Mouse (Mus musculus) C2C12 (cell line): ENCODE measurements around the gene Hopx. TPM values are rescaled to one million over a fixed set of nuclear protein-coding genes. Genes with fewer than 3 reads are reported as not detected.

Experiments
- H3K27me3 ChIP-seq: one replicate; pipeline ENCODE4 v1.6.1; 2011; ENCODE audit not compliant: control insufficient read depth, insufficient read depth, insufficient read length
- H3K36me3 ChIP-seq: one replicate; pipeline ENCODE4 v1.6.1; 2011; ENCODE audit not compliant: control insufficient read depth, insufficient read depth
- H3K4me3 ChIP-seq: one replicate; pipeline ENCODE4 v1.5.1; 2011; ENCODE audit warnings: mild to moderate bottlenecking, control low read depth; ENCODE audit not compliant: poor library complexity, insufficient read depth, severe bottlenecking
- H3K79me2 ChIP-seq: one replicate; pipeline ENCODE4 v1.6.1; 2011; ENCODE audit not compliant: control insufficient read depth, insufficient read depth
- H3K79me3 ChIP-seq: one replicate; pipeline ENCODE4 v1.6.1; 2011; ENCODE audit warnings: low read depth, control low read depth
- H3ac ChIP-seq: one replicate; pipeline ENCODE3; 2011; ENCODE audit warnings: low read depth; ENCODE audit not compliant: control insufficient read depth, insufficient read length
- CEBPB ChIP-seq: IDR thresholded peaks from one replicate; pipeline ENCODE4 v1.6.1; 2011; ENCODE audit warnings: low read depth, mild to moderate bottlenecking, control low read depth, moderate library complexity
- CTCF ChIP-seq: IDR thresholded peaks from one replicate; pipeline ENCODE4 v1.5.1; 2011; ENCODE audit not compliant: control insufficient read depth, insufficient read depth, insufficient read length
- FOSL1 ChIP-seq: IDR thresholded peaks from one replicate; pipeline ENCODE4 v1.8.0; 2011; ENCODE audit warnings: mild to moderate bottlenecking, low read length; ENCODE audit not compliant: poor library complexity, insufficient read depth, severe bottlenecking
- MAX ChIP-seq: IDR thresholded peaks from one replicate; pipeline ENCODE4 v1.6.1; 2011; ENCODE audit warnings: mild to moderate bottlenecking, control low read depth
- MYOD1 ChIP-seq: IDR thresholded peaks from one replicate; pipeline ENCODE4 v1.6.1; 2011; ENCODE audit warnings: low read depth; ENCODE audit not compliant: control insufficient read depth, insufficient read length
- MYOG ChIP-seq: IDR thresholded peaks from one replicate; pipeline ENCODE4 v1.6.1; 2011; ENCODE audit not compliant: control insufficient read depth, insufficient read length; ENCODE audit errors: extremely low read depth
- USF1 ChIP-seq: IDR thresholded peaks from one replicate; pipeline ENCODE4 v1.6.1; 2011; ENCODE audit warnings: low read depth, mild to moderate bottlenecking, control low read depth, moderate library complexity
- long read RNA-seq, 2 experiments: library from polyadenylated mRNA; unstranded; transcript quantifications; one replicate each; pipeline ENCODE4 v2.0.0; 2019 to 2020
- polyA plus RNA-seq: library from polyadenylated mRNA; unstranded; fragments of >200 nt; fragmentation: generic; extraction: Trizol; gene quantifications from one replicate; pipeline ENCODE4 v1.2.1, GENCODE M21; 2012; ENCODE audit warnings: missing spikeins

The Hopx gene
- polyA plus RNA-seq, result 0.15 TPM
- long read RNA-seq, experiment 1, partial matches to known transcripts, result 1 of 3 reads
- long read RNA-seq, experiment 1, other reads (novel, unspliced or antisense), result 0 of 3 reads
- long read RNA-seq, experiment 2, result 0 reads

DNA sequence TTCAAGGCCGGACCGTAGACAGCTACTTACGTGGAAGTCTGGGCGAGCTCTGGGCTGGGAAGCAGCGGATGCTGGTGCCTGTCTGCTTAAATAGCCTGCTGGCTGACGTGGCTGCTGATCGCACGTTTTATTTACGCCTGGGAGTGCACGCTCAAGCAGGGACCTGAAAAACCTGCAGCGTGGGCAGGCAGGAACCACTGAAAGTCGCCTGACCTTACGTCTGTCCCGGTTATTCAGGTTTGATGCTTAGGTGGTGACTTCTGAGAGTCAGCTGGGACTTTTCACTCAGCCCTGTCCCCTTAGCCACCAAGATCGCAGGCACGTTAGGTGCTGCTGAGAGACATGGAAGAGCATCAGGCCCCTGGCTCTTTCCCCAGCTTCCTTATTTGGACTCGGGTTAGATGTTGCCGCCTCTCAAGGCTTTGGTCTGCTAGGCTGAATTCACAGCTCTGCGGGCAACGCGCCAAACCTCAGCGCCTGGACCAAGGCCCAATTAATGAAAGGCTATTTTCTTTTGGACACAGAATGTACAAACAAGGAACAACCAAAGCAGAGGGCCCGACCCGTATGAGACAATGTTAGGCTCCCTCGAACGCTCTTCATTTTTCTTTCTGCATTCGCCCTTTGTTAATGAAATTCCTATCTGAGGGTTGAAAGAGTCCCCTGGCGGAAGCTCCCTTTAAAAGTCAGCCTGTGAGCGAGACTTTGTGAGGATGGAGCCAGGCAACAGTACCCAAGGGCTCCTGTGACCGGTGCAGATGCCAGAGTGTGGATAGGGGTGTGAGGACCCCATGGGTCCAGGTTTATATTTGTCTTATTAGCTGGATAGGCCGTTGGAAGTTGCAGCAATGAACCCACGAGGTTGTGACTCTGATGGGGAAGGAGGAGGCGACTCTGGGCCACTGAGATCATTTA, at the start of gene Hopx:
Hopx (minus strand) TSS at position 305 of the 915 bp plus-strand sequence.
- Histone ChIP-seq H3ac (no peak within 1 kb of the TSS), H3K36me3 (no peaks in the 10 kb centered on the region), H3K4me3 (no peak within 1 kb of the TSS), H3K79me3 (no peaks in the 10 kb centered on the region), H3K27me3 (no peaks in the 10 kb centered on the region), H3K79me2 (no peaks in the 10 kb centered on the region)
- TF ChIP-seq MYOD1, result no peak
- TF ChIP-seq MYOG, result no peak
- no peak for TF ChIP-seq USF1
- no peak for TF ChIP-seq CTCF
- no peak for TF ChIP-seq MAX
- no peak for TF ChIP-seq CEBPB
- no peak for TF ChIP-seq FOSL1

DNA sequence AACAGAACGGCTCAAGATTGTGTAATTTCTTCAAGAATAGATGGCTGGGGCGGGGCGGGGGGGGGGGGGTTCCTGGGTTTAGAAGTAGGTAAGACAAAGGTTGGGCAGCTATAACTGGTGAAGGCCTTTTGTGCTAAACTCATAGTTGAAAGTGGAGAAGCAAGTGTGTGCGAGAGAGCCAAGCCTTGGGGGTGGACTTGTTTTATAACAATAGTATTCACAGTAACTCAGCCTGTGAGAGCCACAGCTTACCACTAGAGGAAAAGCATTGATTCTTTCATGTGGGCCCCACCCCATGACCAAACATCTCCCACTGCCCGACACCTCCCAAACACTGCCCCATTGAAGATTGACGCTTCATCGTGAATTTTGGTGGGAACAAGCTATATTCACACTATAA, 48.7 kb upstream of the Hopx start:
- peaks cover 3% of the 10 kb centered on the region for H3K27me3 ChIP-seq
- H3K79me3 ChIP-seq, result no peaks in the 10 kb centered on the region
- H3K4me3 ChIP-seq, result no peak overlapping the region
- H3K79me2 ChIP-seq, result no peaks in the 10 kb centered on the region
- no peak overlapping the region for H3ac ChIP-seq
- H3K36me3 ChIP-seq, result no peaks in the 10 kb centered on the region
- TF ChIP-seq FOSL1 (no peak), MYOD1 (no peak), MYOG (no peak), MAX (no peak), CEBPB (no peak), CTCF (no peak), USF1 (no peak)

DNA sequence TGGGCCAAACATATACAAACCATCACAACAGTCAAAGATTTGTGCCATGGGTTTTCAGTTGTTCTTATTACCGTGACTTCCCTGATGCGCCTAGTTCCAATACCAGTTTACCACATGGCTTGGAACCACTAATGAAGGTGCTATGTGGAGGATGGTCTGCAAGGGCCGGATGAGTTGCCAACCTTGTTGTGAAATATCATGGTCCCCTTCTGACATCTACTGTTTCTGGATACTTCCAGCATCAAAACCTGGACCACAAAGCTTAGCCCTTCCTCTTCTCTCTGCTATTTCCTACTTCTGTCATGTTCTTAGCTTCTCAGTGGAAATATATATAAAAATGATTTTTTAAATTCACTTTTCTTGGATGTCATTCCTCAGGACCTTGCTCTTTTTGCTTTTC, 47.6 kb upstream of the Hopx start:
- Histone ChIP-seq H3ac (no peak overlapping the region), H3K79me3 (no peaks in the 10 kb centered on the region), H3K79me2 (no peaks in the 10 kb centered on the region), H3K36me3 (no peaks in the 10 kb centered on the region), H3K27me3 (peaks cover 3% of the 10 kb centered on the region), H3K4me3 (no peak overlapping the region)
- TF ChIP-seq USF1 (no peak), CTCF (no peak), FOSL1 (no peak), MYOD1 (no peak)

DNA sequence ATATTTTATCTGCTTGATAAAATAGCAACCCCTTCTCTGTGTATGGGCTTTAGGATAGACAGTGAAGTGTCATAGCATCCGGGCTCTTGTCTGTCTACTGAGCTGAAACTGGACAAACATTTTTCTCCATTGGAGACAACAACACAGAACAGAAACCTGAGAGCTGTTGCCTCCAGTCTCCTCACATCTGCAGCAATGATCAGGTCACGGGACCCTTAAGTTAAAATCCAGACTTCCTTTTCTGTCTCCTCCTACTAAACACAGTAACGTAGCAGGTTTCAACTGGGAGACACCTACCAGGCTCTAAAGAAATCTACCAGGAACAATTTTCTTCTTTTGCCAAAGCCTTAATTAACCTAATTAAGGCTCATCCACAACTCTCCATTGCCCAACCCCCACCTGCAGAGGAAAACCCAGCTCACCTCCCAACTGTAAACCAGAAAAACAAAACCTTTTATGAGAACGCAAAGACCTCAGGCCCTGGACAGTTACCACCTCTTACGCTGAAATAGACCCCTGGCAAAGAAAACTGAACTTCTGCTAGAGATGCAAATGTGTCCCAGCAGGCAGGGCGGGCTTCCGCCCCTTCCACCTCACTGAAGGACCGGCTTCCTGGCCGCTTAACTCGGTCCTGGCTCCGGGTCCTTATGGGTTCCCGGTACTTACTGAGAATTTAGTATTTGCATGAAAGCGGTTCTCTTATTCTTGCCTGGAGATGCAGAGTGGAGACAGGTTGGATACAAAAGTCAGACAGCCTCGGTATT, 43.0 kb upstream of the Hopx start:
- Histone ChIP-seq H3K4me3 (no peak overlapping the region), H3ac (no peak overlapping the region), H3K36me3 (no peaks in the 10 kb centered on the region), H3K79me3 (no peaks in the 10 kb centered on the region), H3K79me2 (no peaks in the 10 kb centered on the region), H3K27me3 (no peaks in the 10 kb centered on the region)
- no peak for TF ChIP-seq MYOD1
- no peak for TF ChIP-seq MYOG
- TF ChIP-seq CTCF, result no peak
- TF ChIP-seq CEBPB, result no peak
- no peak for TF ChIP-seq USF1
- no peak for TF ChIP-seq FOSL1
- TF ChIP-seq MAX, result no peak

DNA sequence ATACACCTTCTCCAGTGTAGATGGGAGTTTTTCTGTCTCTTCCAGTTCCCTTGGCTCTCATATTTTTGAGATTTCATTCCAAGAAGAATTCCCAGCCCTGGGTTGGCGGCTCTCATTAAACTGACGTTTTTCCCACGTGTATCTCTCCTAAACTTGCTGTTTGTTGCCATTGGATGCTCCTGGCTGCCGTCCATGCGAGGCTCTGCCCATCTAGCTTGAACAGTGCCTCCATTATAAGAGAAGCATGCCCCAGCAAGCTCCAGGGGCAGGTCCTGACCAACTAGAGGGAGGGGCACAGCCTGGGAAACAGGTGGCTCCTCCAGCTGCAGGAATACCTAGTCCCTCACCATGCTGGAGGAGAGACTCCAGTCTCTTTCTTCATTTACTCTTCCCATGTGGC, 42.0 kb upstream of the Hopx start:
- no peaks in the 10 kb centered on the region for H3K79me2 ChIP-seq
- H3K27me3 ChIP-seq, result no peaks in the 10 kb centered on the region
- no peak overlapping the region for H3K4me3 ChIP-seq
- no peaks in the 10 kb centered on the region for H3K36me3 ChIP-seq
- H3K79me3 ChIP-seq, result no peaks in the 10 kb centered on the region
- no peak for TF ChIP-seq CTCF
- TF ChIP-seq MAX, result no peak
- no peak for TF ChIP-seq CEBPB
- TF ChIP-seq USF1, result no peak
- H3ac ChIP-seq, result no peak overlapping the region

DNA sequence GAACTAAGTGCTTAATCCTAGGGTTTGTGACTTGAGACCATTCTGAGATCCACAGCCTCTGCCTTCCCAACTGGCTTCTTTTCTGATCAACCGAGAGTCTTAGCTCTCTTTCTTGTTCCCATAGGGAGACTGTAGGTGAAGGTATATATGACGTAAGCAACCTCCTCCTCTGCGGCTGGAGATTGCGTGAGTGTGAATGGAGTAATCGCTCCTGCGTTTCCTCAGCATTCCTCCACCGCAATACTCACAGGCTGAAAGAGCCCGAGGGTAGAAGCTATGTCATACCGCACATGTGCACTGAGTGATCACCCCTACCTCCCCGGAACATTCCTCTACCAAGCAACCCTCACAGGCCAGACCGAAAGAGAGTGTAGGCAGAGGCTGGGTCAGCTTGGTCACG, 40.6 kb upstream of the Hopx start:
- Histone ChIP-seq H3K36me3 (no peaks in the 10 kb centered on the region), H3ac (no peak overlapping the region), H3K79me3 (no peaks in the 10 kb centered on the region), H3K27me3 (no peaks in the 10 kb centered on the region), H3K79me2 (no peaks in the 10 kb centered on the region), H3K4me3 (no peak overlapping the region)
- TF ChIP-seq FOSL1 (no peak), MYOG (no peak), MAX (no peak)
